Mouse (Mus musculus): ENCODE results near the gene Ahdc1. TPM values are rescaled to one million over a fixed set of nuclear protein-coding genes. Genes with fewer than 3 reads are reported as not detected.
A peak's percentile ranks its signal among the peaks of the same experiment; 100 is the strongest.

Gene Ahdc1
- total and polyA plus RNA-seq, 3 experiments = 1.6 to 19.9 (median 8.4) TPM

DNA sequence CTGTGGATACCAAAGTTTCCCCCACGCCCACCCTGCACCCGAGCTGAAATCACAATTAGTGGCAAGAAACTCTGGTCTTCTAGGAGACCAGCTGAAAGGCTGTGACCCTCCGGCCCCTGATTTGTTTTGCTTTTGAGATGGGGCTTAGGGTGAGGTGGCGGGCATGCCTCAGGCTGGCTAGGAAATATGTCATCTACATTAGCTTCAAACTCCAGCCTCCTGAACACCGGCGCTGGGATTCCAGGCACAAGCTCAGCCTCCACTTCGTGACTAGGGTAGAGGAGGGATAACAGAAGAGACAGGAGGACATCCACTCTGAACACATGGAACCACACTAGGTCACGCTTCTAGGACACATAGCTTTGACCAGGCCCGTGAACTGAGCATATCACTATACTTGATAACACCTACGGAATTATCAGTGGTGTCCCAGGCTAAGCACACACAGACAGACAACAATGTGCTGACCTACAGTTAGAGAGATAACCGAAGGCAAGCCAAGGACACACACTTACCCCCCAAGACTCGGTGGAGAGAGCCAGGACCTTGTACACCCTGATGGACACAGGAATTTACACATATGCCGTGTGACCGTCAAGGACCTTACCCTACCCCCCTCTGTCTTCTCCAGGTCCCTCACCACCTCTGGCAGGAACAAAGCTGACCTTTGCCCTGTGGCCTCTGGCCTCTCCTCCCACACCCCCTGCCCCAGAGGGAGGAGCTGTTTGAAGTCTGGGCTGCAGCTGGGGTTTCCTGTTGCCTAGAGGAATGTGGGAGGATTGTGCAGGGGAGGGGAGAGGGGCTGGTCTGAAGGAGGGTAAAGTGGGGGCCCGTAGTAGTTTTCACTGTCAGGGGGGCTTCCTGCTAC is 3.3 kb upstream of the Ahdc1 start:
- Histone ChIP-seq H3K4me2 (ENCODE audit: insufficient read depth, low read depth, poor library complexity, severe bottlenecking) (no peak overlapping the region), H3K9ac (ENCODE audit: insufficient read depth, low read depth) (no peak overlapping the region), H3K27ac (ENCODE audit: insufficient read depth, low read depth) (no peak overlapping the region), H3K4me3 (replicated peaks in 1 of 3; ENCODE audit: low read depth in 2 of 3, low read length in 2 of 3, poor library complexity in 1 of 3) (no peak overlapping the region), H3K79me2 (replicated peaks; ENCODE audit: control insufficient read depth, extremely low read depth, insufficient read depth, poor library complexity, severe bottlenecking) (no peaks in the 10 kb centered on the region), H3K27me3 (replicated peaks) (peaks cover 16% of the 10 kb centered on the region), H3K4me1 (ENCODE audit: control insufficient read depth in 1 of 2, insufficient read depth in 2 of 2) (peaks cover 0 to 3% of the 10 kb centered on the region in 2 experiments; a peak in 2 of 4 replicates), H3K36me3 (replicated peaks in 1 of 2; ENCODE audit: control insufficient read depth in 1 of 2, insufficient read depth in 1 of 2, low read length in 1 of 2) (no peaks in the 10 kb centered on the region), H3K9me3 (replicated peaks; ENCODE audit: low read length) (no peaks in the 10 kb centered on the region)
- in situ Hi-C loops (cut with MboI; ENCODE audit: low pct_ligation_motif_present, low pct_unique_long_range_greater_than_20kb, low sequenced_read_pairs) = loop anchor here (10.0 kb wide), 1 partner anchor 297 kb away; no protein-coding TSS in a partner anchor
- DNase-seq (ENCODE audit: extremely low read depth) = no peak
- dilution Hi-C loops (cut with MboI; ENCODE audit: extremely low pct_ligation_motif_present, extremely low pct_unique_long_range_greater_than_20kb, low sequenced_read_pairs) = no loop called here
- TF ChIP-seq POLR2A (IDR thresholded peaks at IDR 0.05; ENCODE audit: low read depth, low read length) (no peak), TCF12 (IDR thresholded peaks at IDR 0.05; ENCODE audit: low read depth, low read length) (no peak), NELFE (IDR thresholded peaks at IDR 0.05; ENCODE audit: low read depth, low read length) (no peak), IRF4 (IDR thresholded peaks at IDR 0.05; ENCODE audit: low read depth, low read length) (no peak), CHD1 (IDR thresholded peaks at IDR 0.05; ENCODE audit: low read depth, low read length) (no peak), CTCF (conservative IDR thresholded peaks at IDR 0.05 in 1 of 2, IDR thresholded peaks at IDR 0.05 in 1 of 2; ENCODE audit: low read depth in 2 of 2, low read length in 2 of 2) (no peak)

DNA sequence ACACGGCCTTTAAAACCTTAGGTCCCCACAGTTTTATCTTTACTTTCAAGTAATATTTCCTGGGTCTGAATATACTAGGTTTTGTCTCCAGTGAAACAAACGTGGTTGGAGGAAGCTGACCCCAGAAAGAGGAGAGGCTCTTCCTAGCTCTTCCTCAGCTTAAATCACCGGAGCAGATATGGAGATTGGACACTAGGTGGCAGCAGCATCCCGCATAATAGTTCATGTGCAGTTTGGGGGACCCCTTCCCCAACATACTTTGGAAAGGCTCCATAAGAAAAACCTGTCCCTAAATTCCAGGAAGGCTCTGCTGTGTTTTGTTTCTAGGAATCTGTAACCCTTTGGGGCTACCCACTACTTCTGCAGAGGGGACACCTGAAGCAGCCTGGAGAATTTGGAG is 1.9 kb upstream of the Ahdc1 start:
- Histone ChIP-seq H3K79me2 (replicated peaks; ENCODE audit: control insufficient read depth, extremely low read depth, insufficient read depth, poor library complexity, severe bottlenecking) (peaks cover 1% of the 10 kb centered on the region; the same call in 1 of the 2 replicates), H3K9ac (ENCODE audit: insufficient read depth, low read depth) (no peak overlapping the region), H3K4me2 (ENCODE audit: insufficient read depth, low read depth, poor library complexity, severe bottlenecking) (no peak overlapping the region), H3K4me1 (ENCODE audit: control insufficient read depth in 1 of 2, insufficient read depth in 2 of 2) (peaks cover 6 to 8% of the 10 kb centered on the region in 2 experiments), H3K27ac (ENCODE audit: insufficient read depth, low read depth) (no peak overlapping the region), H3K27me3 (replicated peaks) (peaks cover 16% of the 10 kb centered on the region), H3K9me3 (replicated peaks; ENCODE audit: low read length) (no peaks in the 10 kb centered on the region), H3K4me3 (replicated peaks in 1 of 3; ENCODE audit: low read depth in 2 of 3, low read length in 2 of 3, poor library complexity in 1 of 3) (no peak overlapping the region), H3K36me3 (replicated peaks in 1 of 2; ENCODE audit: control insufficient read depth in 1 of 2, insufficient read depth in 1 of 2, low read length in 1 of 2) (no peaks in the 10 kb centered on the region)
- peak; percentile 33 for DNase-seq (ENCODE audit: extremely low read depth)
- dilution Hi-C loops (cut with MboI; ENCODE audit: extremely low pct_ligation_motif_present, extremely low pct_unique_long_range_greater_than_20kb, low sequenced_read_pairs) (no loop called here), in situ Hi-C loops (cut with MboI; ENCODE audit: low pct_ligation_motif_present, low pct_unique_long_range_greater_than_20kb, low sequenced_read_pairs) (loop anchor here (10.0 kb wide), 1 partner anchor 296 kb away; no protein-coding TSS in a partner anchor)
- peak; percentile 40 for TF ChIP-seq ZC3H11A (IDR thresholded peaks at IDR 0.05; ENCODE audit: low read depth, low read length)
- TF ChIP-seq CTCF (conservative IDR thresholded peaks at IDR 0.05 in 1 of 2, IDR thresholded peaks at IDR 0.05 in 1 of 2; ENCODE audit: low read depth in 2 of 2, low read length in 2 of 2) = peak; percentile 85 to 93
- TF ChIP-seq IRF4 (IDR thresholded peaks at IDR 0.05; ENCODE audit: low read depth, low read length) = no peak
- peak; percentile 92 for TF ChIP-seq RAD21 (IDR thresholded peaks at IDR 0.05; ENCODE audit: low read depth, low read length)
- TF ChIP-seq SMC3 (IDR thresholded peaks at IDR 0.05; ENCODE audit: low read depth, low read length) = peak; percentile 79

DNA sequence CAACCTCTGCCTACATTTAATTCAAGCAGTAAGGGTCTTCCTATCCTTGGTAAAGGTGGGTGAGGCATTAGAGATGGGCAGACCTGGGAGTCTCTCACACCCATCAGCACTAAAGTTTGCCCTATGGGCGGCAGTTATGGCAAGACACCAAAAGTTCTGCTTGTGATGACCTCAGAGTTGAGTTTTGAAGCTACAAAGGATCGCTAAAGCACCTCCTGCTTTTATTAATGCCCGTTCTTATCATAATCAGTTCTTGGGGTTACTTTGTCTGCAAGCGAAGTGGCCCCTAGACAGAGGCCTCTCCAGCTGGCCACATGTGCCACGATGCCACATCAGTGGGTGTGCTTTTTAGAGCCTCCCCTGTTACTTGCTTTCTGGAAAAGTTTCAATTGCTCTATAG is 1.4 kb upstream of the Ahdc1 start:
- Histone ChIP-seq H3K27me3 (replicated peaks) (peaks cover 16% of the 10 kb centered on the region), H3K4me1 (ENCODE audit: control insufficient read depth in 1 of 2, insufficient read depth in 2 of 2) (peaks cover 7 to 14% of the 10 kb centered on the region in 2 experiments), H3K79me2 (replicated peaks; ENCODE audit: control insufficient read depth, extremely low read depth, insufficient read depth, poor library complexity, severe bottlenecking) (peaks cover 3% of the 10 kb centered on the region; the same call in 1 of the 2 replicates), H3K4me3 (replicated peaks in 1 of 3; ENCODE audit: low read depth in 2 of 3, low read length in 2 of 3, poor library complexity in 1 of 3) (no peak overlapping the region), H3K9ac (ENCODE audit: insufficient read depth, low read depth) (no peak overlapping the region), H3K36me3 (replicated peaks in 1 of 2; ENCODE audit: control insufficient read depth in 1 of 2, insufficient read depth in 1 of 2, low read length in 1 of 2) (no peaks in the 10 kb centered on the region), H3K27ac (ENCODE audit: insufficient read depth, low read depth) (no peak overlapping the region), H3K4me2 (ENCODE audit: insufficient read depth, low read depth, poor library complexity, severe bottlenecking) (no peak overlapping the region), H3K9me3 (replicated peaks; ENCODE audit: low read length) (no peaks in the 10 kb centered on the region)
- TF ChIP-seq NRF1 (IDR thresholded peaks at IDR 0.05; ENCODE audit: low read depth, low read length) = no peak
- TF ChIP-seq CTCF (conservative IDR thresholded peaks at IDR 0.05 in 1 of 2, IDR thresholded peaks at IDR 0.05 in 1 of 2; ENCODE audit: low read depth in 2 of 2, low read length in 2 of 2) = no peak
- no peak for TF ChIP-seq CHD2 (IDR thresholded peaks at IDR 0.05; ENCODE audit: low read length)
- TF ChIP-seq JUND (conservative IDR thresholded peaks at IDR 0.05; ENCODE audit: low read depth, low read length) = no peak
- no peak for TF ChIP-seq MYC (IDR thresholded peaks at IDR 0.05; ENCODE audit: low read depth, low read length)
- no peak for TF ChIP-seq RAD21 (IDR thresholded peaks at IDR 0.05; ENCODE audit: low read depth, low read length)
- no peak for TF ChIP-seq UBTF (IDR thresholded peaks at IDR 0.05; ENCODE audit: low read depth, low read length)
- TF ChIP-seq MAZ (IDR thresholded peaks at IDR 0.05; ENCODE audit: low read depth, low read length) = no peak
- no peak for TF ChIP-seq POLR2A (IDR thresholded peaks at IDR 0.05; ENCODE audit: low read depth, low read length)
- TF ChIP-seq EP300 (IDR thresholded peaks at IDR 0.05; ENCODE audit: low read length) = no peak
- no peak for TF ChIP-seq USF1 (IDR thresholded peaks at IDR 0.05; ENCODE audit: low read depth, low read length)
- TF ChIP-seq RCOR1 (conservative IDR thresholded peaks at IDR 0.05; ENCODE audit: low read depth, low read length) = no peak
- no peak for TF ChIP-seq SIN3A (IDR thresholded peaks at IDR 0.05; ENCODE audit: low read length)
- TF ChIP-seq MXI1 (IDR thresholded peaks at IDR 0.05; ENCODE audit: low read depth, low read length) = no peak
- TF ChIP-seq MAFK (IDR thresholded peaks at IDR 0.05; ENCODE audit: insufficient replicate concordance, low read length) = no peak
- dilution Hi-C loops (cut with MboI; ENCODE audit: extremely low pct_ligation_motif_present, extremely low pct_unique_long_range_greater_than_20kb, low sequenced_read_pairs) (no loop called here), in situ Hi-C loops (cut with MboI; ENCODE audit: low pct_ligation_motif_present, low pct_unique_long_range_greater_than_20kb, low sequenced_read_pairs) (loop anchor here (5.0 to 10.0 kb wide), 3 partner anchors 38 to 295 kb away; no protein-coding TSS in a partner anchor)
- no peak for DNase-seq (ENCODE audit: extremely low read depth)
